Mouse (Mus musculus) kidney, adult 18-20 months (tissue): ENCODE measurements around the gene Mtor.

Experiments
- DNase-seq: peaks from one replicate; pipeline ENCODE4 v3.0.0; 2021

Mtor gene

DNA sequence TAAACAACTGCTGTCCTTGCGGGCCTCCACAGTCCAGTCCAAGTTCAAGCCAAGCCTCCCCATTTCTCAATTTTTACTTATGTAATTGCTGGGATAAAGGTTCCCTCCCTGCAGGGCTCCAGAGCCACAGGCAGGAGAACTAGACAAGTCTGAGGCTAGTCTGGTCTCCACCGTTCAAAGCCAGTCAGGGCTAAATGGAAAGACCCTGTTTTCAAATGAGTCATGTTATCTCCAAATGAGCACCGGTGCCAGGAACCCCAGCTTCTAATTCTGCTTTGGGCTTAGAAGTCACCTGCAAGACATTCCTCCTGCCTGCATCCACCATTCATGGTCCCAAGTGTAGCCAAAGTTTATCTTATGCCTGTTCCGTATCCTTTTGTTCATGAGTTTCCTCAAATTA, 153.5 kb downstream of the Mtor start:
- no peak for DNase-seq

DNA sequence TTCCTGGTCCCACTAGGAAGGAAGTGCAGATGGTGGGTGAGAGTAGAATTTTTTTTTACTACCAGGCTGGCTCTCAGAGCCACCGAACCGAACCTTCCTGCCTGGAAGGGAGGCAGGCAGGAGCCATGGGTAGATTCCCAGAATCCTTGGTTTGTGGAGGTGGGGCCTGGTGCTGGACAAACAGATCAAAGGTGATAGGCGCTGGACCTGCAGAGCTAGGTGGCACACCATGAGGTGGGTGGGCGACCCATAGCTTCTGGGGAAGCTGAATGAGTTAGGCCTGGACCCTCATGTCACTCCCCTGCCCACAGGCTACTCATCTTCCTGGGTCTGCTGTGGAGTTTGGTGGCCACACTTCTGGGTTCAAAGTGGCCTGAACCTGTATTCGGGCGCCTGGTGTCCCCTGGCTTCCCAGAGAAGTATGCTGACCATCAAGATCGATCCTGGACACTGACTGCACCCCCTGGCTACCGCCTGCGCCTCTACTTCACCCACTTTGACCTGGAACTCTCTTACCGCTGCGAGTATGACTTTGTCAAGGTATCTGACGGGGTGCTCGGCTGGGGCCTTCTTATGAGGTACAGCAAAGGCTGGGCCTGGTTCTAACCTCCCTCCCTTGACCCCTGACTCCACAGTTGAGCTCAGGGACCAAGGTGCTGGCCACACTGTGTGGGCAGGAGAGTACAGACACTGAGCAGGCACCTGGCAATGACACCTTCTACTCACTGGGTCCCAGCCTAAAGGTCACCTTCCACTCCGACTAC, 154.1 kb downstream of the Mtor start, which contains the start of gene Masp2:
TSS of gene Masp2 (plus strand) at position 198 of the 764 bp plus-strand sequence.
- DNase-seq, result no peak

DNA sequence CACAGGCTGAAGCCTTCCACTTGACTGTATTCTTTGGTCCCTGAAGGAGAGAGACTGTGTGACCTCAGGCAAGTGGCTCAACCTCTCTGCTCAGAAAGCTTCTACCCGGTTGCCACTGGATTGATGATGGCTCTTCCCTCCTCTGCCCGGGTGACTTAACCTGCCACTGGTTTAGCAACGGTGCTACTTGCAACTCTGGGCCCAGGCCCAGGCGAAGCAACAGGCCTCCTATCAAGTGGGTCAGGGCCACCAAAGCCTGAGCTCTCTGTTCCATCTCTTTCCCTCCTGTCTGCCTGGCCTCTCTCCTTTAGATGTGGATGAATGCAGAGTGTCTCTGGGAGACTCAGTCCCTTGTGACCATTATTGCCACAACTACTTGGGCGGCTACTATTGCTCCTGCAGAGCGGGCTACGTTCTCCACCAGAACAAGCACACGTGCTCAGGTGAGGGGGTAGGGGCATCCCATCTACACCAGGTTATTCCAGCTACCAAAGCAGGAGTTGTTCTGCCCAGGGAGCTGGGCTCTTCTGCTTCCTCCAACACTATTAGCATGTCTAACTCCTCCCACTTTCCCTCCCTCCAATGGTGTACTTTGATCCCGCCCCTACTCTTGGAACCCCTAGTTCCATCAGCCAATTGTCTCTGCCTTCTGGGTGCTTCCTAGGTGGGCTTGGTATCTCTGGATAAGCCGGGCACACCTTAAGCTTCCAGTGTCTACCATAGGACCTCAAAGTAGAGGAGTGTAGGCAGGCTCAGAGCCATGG, 155.1 kb downstream of the Mtor start:
- no peak for DNase-seq

DNA sequence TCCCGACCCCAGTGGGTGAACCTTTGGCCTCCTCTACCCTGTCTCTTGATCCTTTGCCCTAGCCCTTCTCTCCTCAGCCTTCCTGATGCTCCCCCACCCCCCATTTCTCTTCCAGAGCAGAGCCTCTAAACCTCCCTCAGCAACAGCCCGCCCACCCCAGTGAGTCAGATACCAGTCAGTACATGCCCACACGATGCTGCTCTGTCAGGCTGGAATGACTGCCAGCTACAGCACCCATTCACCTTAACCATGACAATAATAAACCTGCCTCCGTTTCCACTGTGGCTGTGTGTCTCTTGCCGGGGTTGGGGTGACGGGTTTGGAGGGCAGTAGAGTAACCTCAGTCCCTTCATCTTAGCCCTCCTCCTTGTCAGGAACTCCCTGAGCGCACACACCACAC, 155.7 kb downstream of the Mtor start:
- no peak for DNase-seq

DNA sequence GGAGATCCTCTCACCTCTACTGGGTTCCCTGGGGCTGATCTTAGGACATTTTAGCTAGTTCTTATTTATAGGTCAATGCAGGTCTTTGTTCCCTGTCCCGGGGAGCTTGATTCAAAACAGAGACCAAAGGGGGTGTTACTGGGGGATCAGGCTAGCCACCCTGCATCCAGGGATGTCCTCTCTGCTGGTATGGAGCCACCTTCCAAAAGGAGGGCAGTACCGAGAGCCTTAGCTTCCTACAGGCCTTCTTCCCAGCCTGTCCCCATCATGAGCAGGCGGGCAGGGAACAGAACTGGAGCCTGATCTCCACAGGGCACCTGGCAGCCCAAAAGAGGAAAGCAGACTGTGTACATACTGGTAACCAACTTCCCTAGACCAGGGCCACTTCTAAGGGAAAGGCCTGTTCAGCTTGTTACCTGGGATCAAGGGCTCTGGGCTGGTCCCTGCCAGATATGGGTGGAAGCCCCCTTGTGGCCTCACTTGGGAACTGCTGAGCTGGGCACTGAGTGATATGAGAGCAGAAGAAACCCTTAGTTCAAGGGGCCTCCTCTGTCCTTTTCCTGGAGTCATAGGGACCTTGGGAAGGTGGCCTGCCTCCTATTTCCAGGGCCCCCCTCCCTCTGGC, 156.2 kb downstream of the Mtor start:
- DNase-seq, result peak; percentile 77
